Comparison of ENCODE assay signal across 9 mouse cellular contexts in the genomic region with DNA sequence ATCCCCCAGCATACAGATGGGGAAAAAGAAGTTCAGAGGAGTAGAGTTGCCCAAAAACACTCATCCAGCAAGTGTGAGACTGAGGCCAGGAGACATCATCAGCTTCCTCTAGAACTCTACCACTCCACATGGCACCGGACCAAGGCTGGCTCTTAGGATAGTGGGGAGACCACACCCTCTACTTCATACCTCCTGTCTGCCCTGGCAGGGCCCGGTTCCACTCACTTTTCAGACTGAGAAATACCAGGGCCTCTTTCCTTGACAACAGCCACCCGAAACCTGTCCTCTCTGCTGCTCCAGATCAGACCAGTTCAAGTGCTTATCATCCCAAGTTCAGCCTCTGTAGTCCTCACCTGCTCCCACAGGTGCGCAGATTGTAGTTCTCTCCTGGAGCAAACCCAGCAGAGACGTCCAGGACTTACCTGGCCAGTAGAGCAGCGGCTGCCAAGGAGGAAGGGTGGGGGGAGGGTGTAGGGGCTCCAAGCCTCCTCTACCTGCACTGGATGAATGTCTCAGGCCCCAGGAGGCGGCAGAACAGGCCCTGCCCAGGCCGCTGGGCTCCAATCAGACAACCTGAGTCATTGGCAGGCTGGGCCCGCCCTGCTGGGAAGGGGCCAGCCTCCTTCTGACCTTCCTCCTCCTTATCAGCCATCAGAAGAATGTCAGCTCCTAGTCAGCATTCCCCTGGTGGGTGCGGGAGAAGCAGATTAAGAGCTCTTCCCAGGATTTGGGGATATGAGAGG. TPM values are rescaled to one million over a fixed set of nuclear protein-coding genes. Genes with fewer than 3 reads are reported as not detected.
DNase-seq lines count a peak whose midpoint lies in the region; ATAC-seq and TF ChIP-seq lines count a peak whose summit lies in the region.
"Had no signal": no experiment of that assay in that cellular context is flagged by ENCODE, and none has a peak within 500 bp of the region (broad histone marks: within the 10 kb centered on the region; RNA-seq: fewer than 3 reads in every experiment).

Sh3tc1 (minus strand) TSS at position 452 of the 743 bp plus-strand sequence.

- H3K27me3 ChIP-seq in embryonic facial prominence, embryonic 10.5 days (replicated peaks; ENCODE audit: low read depth, poor library complexity, severe bottlenecking) = peaks cover 31% of the 10 kb centered on the region
- H3K27me3 ChIP-seq in kidney, adult 2 months (replicated peaks; ENCODE audit: control insufficient read depth, insufficient read depth, low read length) = no peaks in the 10 kb centered on the region

- H3K27ac ChIP-seq in embryonic facial prominence, embryonic 10.5 days (replicated peaks) = no peak within 1 kb of the TSS
- H3K27ac ChIP-seq in kidney, adult 2 months (ENCODE audit: insufficient read depth, low read depth, low read length) = peak within 1 kb of the TSS; percentile 72
- H3K27ac ChIP-seq: hindbrain, embryonic 14.5 days had no signal

- no peak for TF ChIP-seq CTCF in kidney, adult 2 months (conservative IDR thresholded peaks at IDR 0.05; ENCODE audit: insufficient read depth, insufficient read length, low read depth, low read length)

- peaks cover 26% of the 10 kb centered on the region for H3K4me1 ChIP-seq in embryonic facial prominence, embryonic 10.5 days
- H3K4me1 ChIP-seq in kidney, adult 2 months (ENCODE audit: control insufficient read depth, insufficient read depth, low read length) = peaks cover 53% of the 10 kb centered on the region

- ATAC-seq in megakaryocyte-erythroid progenitor cell, adult 5-6 weeks (replicated peaks; ENCODE audit: low FRiP score, low TSS enrichment, poor library complexity, severe bottlenecking) = peak; percentile 61

- H3K36me3 ChIP-seq in embryonic facial prominence, embryonic 10.5 days (replicated peaks) = no peaks in the 10 kb centered on the region
- H3K36me3 ChIP-seq in kidney, adult 2 months (ENCODE audit: control insufficient read depth, insufficient read depth, low read length) = no peaks in the 10 kb centered on the region

- no peak for TF ChIP-seq POLR2A in kidney, adult 2 months (IDR thresholded peaks at IDR 0.05; ENCODE audit: low read depth, low read length)

- WGBS in embryonic facial prominence, embryonic 10.5 days = 16% methylated on average over 10 of the region's 10 CpGs
- 25% methylated on average over 10 of the region's 10 CpGs for WGBS in kidney, adult 2 months

- DNase-seq in adipocyte (ENCODE audit: low spot score) = peak; percentile 63
- DNase-seq in embryonic facial prominence, embryonic 10.5 days (ENCODE audit: low spot score) = peak; percentile 34
- DNase-seq in kidney, adult 2 months = peak; percentile 90
- DNase-seq in cerebellum, adult 9-10 months = no peak
- DNase-seq in layer of hippocampus, postnatal 10 days (ENCODE audit: low spot score in 2 of 2) = no peak
- DNase-seq in layer of hippocampus, adult 9-10 months (ENCODE audit: low spot score) = no peak
- DNase-seq in layer of hippocampus, adult 11-12 months (ENCODE audit: low spot score) = no peak

- no peak within 1 kb of the TSS for H3K4me3 ChIP-seq in embryonic facial prominence, embryonic 10.5 days
- peak within 1 kb of the TSS; percentile 43 for H3K4me3 ChIP-seq in kidney, adult 2 months (ENCODE audit: insufficient read depth, low read depth, low read length)

- no peaks in the 10 kb centered on the region for H3K9me3 ChIP-seq in embryonic facial prominence, embryonic 10.5 days

RNA-seq across cellular contexts. Expression of gene Sh3tc1, which starts in this region (rescaled TPM):
- polyA plus RNA-seq in embryonic facial prominence, embryonic 10.5 days (2016; fragmentation: Nextera tagmentation; extraction: Ambion mirVana) = 3.7 and 4.3 TPM in 2 replicates
- 35.1 and 40.1 TPM in 2 replicates for polyA plus RNA-seq in kidney, adult 2 months (2012; rRNA removed)
- 2.5 TPM in 1 of 2 replicates, not detected in the other for total RNA-seq in megakaryocyte-erythroid progenitor cell, adult 5-6 weeks (2014; fragmentation: Nextera tagmentation)
- 0.23 TPM in 1 of 2 replicates, not detected in the other for total RNA-seq in megakaryocyte-erythroid progenitor cell, adult 5-6 weeks (2017)
- total RNA-seq in layer of hippocampus, postnatal 10 days (2021) = 1 to 10 TPM; 2.5 TPM

Comparison
In these comparisons a context has a peak if more than half of its experiments do, and no peak if none do; other contexts are left out.
1. DNase-seq: peak in adipocyte (single experiment), embryonic facial prominence, embryonic 10.5 days (single experiment) and kidney, adult 2 months (single experiment); none in cerebellum, adult 9-10 months (single experiment), layer of hippocampus, postnatal 10 days (0 of 2), layer of hippocampus, adult 9-10 months (single experiment) and layer of hippocampus, adult 11-12 months (single experiment).